Mouse (Mus musculus): ENCODE measurements around the gene AU021092. TPM values are rescaled to one million over a fixed set of nuclear protein-coding genes. Genes with fewer than 3 reads are reported as not detected.
A peak's percentile ranks its signal among the peaks of the same experiment; 100 is the strongest.

AU021092 gene
- polyA plus RNA-seq, 1 experiment from 2014 or later: 5.8 TPM

DNA sequence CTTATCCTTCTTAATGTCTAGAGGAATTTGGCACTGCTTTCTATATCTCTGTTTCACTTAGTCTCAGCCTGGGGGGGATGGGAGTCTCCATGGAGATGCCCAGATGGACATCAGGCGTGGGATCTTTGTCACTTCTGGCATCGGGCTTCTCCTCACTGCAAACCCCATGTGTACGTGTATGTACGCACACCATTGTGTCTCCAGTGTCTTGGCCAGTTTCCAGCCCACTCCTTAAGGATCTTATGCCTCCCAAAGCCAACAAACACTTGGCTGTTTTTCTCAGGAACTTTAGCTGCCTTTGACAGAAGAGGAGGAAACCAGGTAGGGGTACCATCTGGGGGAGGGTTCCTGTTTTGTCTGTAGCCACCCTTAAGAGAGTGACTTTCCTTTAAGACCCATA lies 696 bp downstream of the AU021092 start:
- H3K27ac ChIP-seq (ENCODE audit: low read depth, low read length): no peak overlapping the region
- H3K27me3 ChIP-seq (ENCODE audit: control insufficient read depth, insufficient read depth, low read length): no peaks in the 10 kb centered on the region
- H3K9ac ChIP-seq (ENCODE audit: low read length): no peak overlapping the region
- ATAC-seq (ENCODE audit: low FRiP score) (no peak), DNase-seq (ENCODE audit: low spot score, missing footprints) (no peak)
- H3K4me2 ChIP-seq: no peak overlapping the region
- H3K9me3 ChIP-seq (ENCODE audit: control insufficient read depth, low read length): no peaks in the 10 kb centered on the region
- WGBS: 78% methylated on average over 4 of the region's 4 CpGs
- no peak overlapping the region for H3K4me3 ChIP-seq (ENCODE audit: low read depth, low read length)
- no peaks in the 10 kb centered on the region for H3K36me3 ChIP-seq (ENCODE audit: control insufficient read depth, insufficient read depth, low read length)
- no peaks in the 10 kb centered on the region for H3K4me1 ChIP-seq (ENCODE audit: control insufficient read depth, insufficient read depth, low read length)

DNA sequence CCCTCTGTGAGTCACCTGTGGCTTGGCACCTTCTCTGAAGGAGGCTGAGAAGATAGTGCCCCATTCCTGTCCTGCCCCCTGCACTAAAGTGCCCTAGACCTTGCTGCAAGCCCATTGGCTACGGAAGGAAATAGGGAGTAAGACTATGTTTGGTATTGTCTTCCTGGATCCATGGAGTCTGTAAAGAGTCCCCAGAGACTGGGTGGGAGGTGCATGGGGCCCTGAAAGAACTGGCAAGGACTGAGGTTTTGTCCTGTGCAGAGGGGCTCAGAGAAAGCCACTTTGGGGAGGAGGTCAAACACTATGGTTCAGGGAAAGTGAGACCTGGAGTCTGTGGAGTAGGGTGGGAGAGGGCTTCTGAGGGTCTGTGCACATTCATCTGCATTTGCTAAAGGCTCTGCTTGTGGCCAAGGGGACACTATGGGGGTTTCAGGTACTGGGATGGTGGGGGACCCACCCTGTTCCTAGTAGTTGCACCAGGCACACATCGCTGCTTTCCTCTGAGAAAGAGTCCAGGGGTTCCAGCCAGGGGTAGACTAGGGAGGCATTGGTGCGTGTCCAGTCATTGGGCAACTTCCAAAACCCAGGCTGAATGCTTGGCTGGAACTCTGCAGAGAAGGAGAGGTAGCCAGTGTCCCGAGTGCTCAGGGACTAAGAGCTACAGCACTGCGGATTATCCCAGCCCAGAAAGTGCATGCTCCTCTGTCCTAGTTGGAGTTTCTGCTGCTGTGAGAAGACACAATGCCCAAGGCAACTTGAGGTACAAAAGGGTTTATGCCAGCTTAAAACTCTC lies 4.6 kb downstream of the AU021092 start:
- H3K4me2 ChIP-seq: no peak overlapping the region
- H3K9ac ChIP-seq (ENCODE audit: low read length): no peak overlapping the region
- ATAC-seq (ENCODE audit: low FRiP score) (no peak), DNase-seq (ENCODE audit: low spot score, missing footprints) (no peak)
- WGBS: 52% methylated on average over 5 of the region's 5 CpGs
- H3K36me3 ChIP-seq (ENCODE audit: control insufficient read depth, insufficient read depth, low read length): no peaks in the 10 kb centered on the region
- H3K4me1 ChIP-seq (ENCODE audit: control insufficient read depth, insufficient read depth, low read length): no peaks in the 10 kb centered on the region
- H3K4me3 ChIP-seq (ENCODE audit: low read depth, low read length): no peak overlapping the region
- H3K27ac ChIP-seq (ENCODE audit: low read depth, low read length): no peak overlapping the region
- H3K27me3 ChIP-seq (ENCODE audit: control insufficient read depth, insufficient read depth, low read length): no peaks in the 10 kb centered on the region
- H3K9me3 ChIP-seq (ENCODE audit: control insufficient read depth, low read length): no peaks in the 10 kb centered on the region

DNA sequence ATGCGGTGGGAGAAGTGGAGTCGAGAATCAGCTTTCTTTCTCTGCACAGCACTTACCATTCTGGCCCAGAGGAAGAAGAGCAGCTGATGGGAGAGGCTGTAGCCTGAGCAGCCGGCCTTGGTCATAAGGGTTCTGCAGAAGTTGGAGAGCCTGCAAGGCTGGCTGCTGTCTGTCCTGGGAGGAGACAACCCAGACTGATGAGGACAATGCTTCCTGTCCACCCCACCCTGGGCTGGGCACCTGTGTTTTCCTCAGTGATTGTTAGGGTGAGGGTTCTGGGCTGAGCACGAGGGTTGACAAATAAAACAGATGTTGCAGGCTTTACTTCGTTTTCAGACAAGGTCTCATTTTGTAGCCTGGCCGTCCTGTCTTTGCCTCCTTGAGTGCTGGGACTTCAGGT lies 5.4 kb downstream of the AU021092 start:
- Histone ChIP-seq H3K4me2 (no peak overlapping the region), H3K27me3 (ENCODE audit: control insufficient read depth, insufficient read depth, low read length) (no peaks in the 10 kb centered on the region), H3K4me3 (ENCODE audit: low read depth, low read length) (no peak overlapping the region), H3K27ac (ENCODE audit: low read depth, low read length) (no peak overlapping the region), H3K9me3 (ENCODE audit: control insufficient read depth, low read length) (no peaks in the 10 kb centered on the region), H3K9ac (ENCODE audit: low read length) (no peak overlapping the region), H3K36me3 (ENCODE audit: control insufficient read depth, insufficient read depth, low read length) (no peaks in the 10 kb centered on the region), H3K4me1 (ENCODE audit: control insufficient read depth, insufficient read depth, low read length) (no peaks in the 10 kb centered on the region)
- 71% methylated on average over 6 of the region's 6 CpGs for WGBS
- DNase-seq (ENCODE audit: low spot score, missing footprints): no peak
- ATAC-seq (ENCODE audit: low FRiP score): no peak

DNA sequence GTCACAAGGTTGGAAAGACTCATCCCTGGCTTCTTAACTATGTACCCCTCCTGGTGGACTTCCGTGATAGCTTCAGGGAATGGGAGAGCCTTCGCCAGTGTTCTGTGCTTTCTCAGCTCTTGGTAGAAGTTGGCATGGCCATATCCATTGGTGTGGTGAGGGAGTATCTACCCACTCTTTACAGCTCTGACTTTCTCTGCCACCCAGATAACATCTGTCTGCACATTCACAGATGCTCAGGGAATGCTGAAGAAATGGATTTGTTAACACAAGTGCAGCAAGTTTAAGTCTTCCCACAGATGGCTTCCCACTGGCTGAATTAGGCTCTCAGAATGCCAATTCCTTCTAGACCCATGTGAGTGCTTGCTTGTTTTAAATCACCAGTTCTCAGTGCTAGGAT lies 8.0 kb downstream of the AU021092 start:
- Histone ChIP-seq H3K4me3 (ENCODE audit: low read depth, low read length) (no peak overlapping the region), H3K36me3 (ENCODE audit: control insufficient read depth, insufficient read depth, low read length) (no peaks in the 10 kb centered on the region), H3K4me1 (ENCODE audit: control insufficient read depth, insufficient read depth, low read length) (no peaks in the 10 kb centered on the region), H3K27ac (ENCODE audit: low read depth, low read length) (no peak overlapping the region), H3K9me3 (ENCODE audit: control insufficient read depth, low read length) (no peaks in the 10 kb centered on the region), H3K27me3 (ENCODE audit: control insufficient read depth, insufficient read depth, low read length) (no peaks in the 10 kb centered on the region), H3K4me2 (no peak overlapping the region), H3K9ac (ENCODE audit: low read length) (no peak overlapping the region)
- WGBS: 93% methylated on average over 2 of the region's 2 CpGs
- DNase-seq (ENCODE audit: low spot score, missing footprints) (no peak), ATAC-seq (ENCODE audit: low FRiP score) (no peak)

DNA sequence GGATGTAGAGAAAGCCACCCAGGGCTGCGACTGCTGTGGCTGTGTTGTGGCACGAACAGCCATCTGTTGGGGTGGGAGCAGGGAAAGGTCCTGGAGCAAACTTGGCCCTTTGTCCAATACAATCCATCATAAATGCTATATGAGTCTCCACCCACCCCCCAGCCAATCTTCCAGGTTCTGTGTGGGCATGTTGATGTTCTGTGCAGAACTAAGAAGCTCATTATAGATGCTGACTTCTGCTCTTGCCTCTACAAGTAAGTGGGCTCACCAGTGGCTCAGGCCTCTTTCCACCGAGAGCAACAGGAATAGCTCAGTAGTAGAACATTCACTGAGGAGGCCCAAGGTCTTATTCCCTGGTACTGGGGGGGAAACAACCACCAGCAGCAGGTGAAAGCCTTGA lies 9.9 kb downstream of the AU021092 start:
- DNase-seq (ENCODE audit: low spot score, missing footprints) (no peak), ATAC-seq (ENCODE audit: low FRiP score) (no peak)
- no peak overlapping the region for H3K9ac ChIP-seq (ENCODE audit: low read length)
- H3K36me3 ChIP-seq (ENCODE audit: control insufficient read depth, insufficient read depth, low read length): no peaks in the 10 kb centered on the region
- 90% methylated on average over 3 of the region's 3 CpGs for WGBS
- no peak overlapping the region for H3K27ac ChIP-seq (ENCODE audit: low read depth, low read length)
- H3K4me1 ChIP-seq (ENCODE audit: control insufficient read depth, insufficient read depth, low read length): no peaks in the 10 kb centered on the region
- no peaks in the 10 kb centered on the region for H3K9me3 ChIP-seq (ENCODE audit: control insufficient read depth, low read length)
- no peak overlapping the region for H3K4me2 ChIP-seq
- H3K4me3 ChIP-seq (ENCODE audit: low read depth, low read length): no peak overlapping the region
- no peaks in the 10 kb centered on the region for H3K27me3 ChIP-seq (ENCODE audit: control insufficient read depth, insufficient read depth, low read length)

DNA sequence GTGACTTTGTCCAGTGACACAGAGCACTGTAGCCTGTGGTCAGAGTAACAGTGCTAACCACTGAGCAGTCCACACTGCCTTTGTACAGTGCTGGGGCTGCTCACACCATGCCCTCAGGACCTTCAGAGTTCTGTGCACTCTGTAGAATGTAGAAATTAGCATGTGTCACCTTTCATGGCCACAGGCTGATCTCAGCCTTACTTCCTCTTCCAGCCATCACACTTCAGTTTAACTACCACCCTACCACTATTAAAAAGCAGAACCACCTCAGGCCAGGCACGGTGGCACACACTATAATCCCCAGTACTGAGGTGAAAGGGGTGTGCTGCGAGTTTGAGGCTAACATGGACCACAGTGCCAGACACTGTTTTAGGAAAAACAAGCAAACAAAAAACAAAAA lies 11.7 kb downstream of the AU021092 start:
- Histone ChIP-seq H3K9me3 (ENCODE audit: control insufficient read depth, low read length) (no peaks in the 10 kb centered on the region), H3K4me2 (no peak overlapping the region), H3K27ac (ENCODE audit: low read depth, low read length) (no peak overlapping the region), H3K4me1 (ENCODE audit: control insufficient read depth, insufficient read depth, low read length) (no peaks in the 10 kb centered on the region), H3K36me3 (ENCODE audit: control insufficient read depth, insufficient read depth, low read length) (no peaks in the 10 kb centered on the region), H3K27me3 (ENCODE audit: control insufficient read depth, insufficient read depth, low read length) (no peaks in the 10 kb centered on the region), H3K9ac (ENCODE audit: low read length) (no peak overlapping the region), H3K4me3 (ENCODE audit: low read depth, low read length) (no peak overlapping the region)
- ATAC-seq (ENCODE audit: low FRiP score) (no peak), DNase-seq (ENCODE audit: low spot score, missing footprints) (no peak)
- WGBS: 87% methylated on average over 2 of the region's 2 CpGs

DNA sequence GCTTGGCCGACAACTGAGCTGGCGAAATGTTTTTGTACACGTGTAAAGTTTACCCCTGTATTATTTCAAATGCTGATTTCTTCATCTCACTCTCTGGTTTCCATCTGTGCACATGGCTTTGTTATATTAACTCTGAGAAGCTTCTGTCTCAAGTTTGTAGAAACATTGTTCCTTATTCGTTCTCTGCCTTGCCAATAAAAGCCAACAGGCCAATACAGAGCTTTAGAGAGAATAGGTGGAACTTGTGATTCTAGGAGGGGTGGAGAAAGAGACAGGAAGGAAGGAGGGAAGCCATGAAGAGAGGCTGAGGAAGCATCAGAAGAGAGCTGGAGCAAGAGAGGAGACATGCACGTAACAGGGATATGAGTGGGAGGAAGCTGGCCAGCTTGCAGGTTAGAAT lies 16.0 kb downstream of the AU021092 start:
- H3K27me3 ChIP-seq (ENCODE audit: control insufficient read depth, insufficient read depth, low read length): peaks cover 5% of the 10 kb centered on the region; the same call in 1 of the 2 replicates
- no peaks in the 10 kb centered on the region for H3K36me3 ChIP-seq (ENCODE audit: control insufficient read depth, insufficient read depth, low read length)
- peaks cover 7% of the 10 kb centered on the region for H3K4me1 ChIP-seq (ENCODE audit: control insufficient read depth, insufficient read depth, low read length)
- no peak overlapping the region for H3K27ac ChIP-seq (ENCODE audit: low read depth, low read length)
- H3K4me2 ChIP-seq: no peak overlapping the region
- no peaks in the 10 kb centered on the region for H3K9me3 ChIP-seq (ENCODE audit: control insufficient read depth, low read length)
- no peak overlapping the region for H3K4me3 ChIP-seq (ENCODE audit: low read depth, low read length)
- no peak for DNase-seq (ENCODE audit: low spot score, missing footprints)
- no peak for ATAC-seq (ENCODE audit: low FRiP score)
- WGBS: 79% methylated on average over 5 of the region's 5 CpGs
- no peak overlapping the region for H3K9ac ChIP-seq (ENCODE audit: low read length)

DNA sequence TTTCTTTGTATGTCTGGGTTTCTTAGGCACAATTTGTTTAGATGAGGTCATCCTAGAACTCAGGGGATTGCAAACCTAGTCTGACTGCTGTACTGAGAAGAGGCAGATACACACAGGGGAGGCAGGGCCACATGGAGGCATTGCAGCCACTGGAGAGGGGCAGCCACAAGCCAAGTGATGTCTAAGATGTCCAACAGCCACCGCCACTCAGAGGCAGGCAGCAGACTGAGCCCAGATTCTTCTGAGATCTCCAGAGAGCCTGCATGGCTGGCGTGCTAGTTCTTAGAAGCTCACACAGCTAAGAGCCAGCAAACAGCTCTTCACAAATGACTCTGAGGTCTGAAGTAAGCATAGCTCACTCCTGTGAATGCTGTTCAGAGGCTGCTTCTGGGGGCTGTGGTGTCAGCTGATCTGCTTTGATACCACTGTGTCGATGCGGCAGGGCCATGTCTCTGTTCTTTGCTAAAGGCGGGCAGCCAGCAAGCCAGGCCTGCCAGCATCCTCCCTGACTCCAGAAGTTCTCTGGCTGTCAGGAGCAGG lies 16.6 kb downstream of the AU021092 start:
- peaks cover 7% of the 10 kb centered on the region for H3K4me1 ChIP-seq (ENCODE audit: control insufficient read depth, insufficient read depth, low read length)
- no peak overlapping the region for H3K9ac ChIP-seq (ENCODE audit: low read length)
- H3K27me3 ChIP-seq (ENCODE audit: control insufficient read depth, insufficient read depth, low read length): peaks cover 5% of the 10 kb centered on the region; the same call in 1 of the 2 replicates
- no peak overlapping the region for H3K27ac ChIP-seq (ENCODE audit: low read depth, low read length)
- DNase-seq (ENCODE audit: low spot score, missing footprints) (no peak), ATAC-seq (ENCODE audit: low FRiP score) (no peak)
- whole genome bisulfite sequencing: 88% methylated on average over 5 of the region's 5 CpGs
- no peak overlapping the region for H3K4me2 ChIP-seq
- H3K4me3 ChIP-seq (ENCODE audit: low read depth, low read length): no peak overlapping the region
- H3K9me3 ChIP-seq (ENCODE audit: control insufficient read depth, low read length): no peaks in the 10 kb centered on the region
- no peaks in the 10 kb centered on the region for H3K36me3 ChIP-seq (ENCODE audit: control insufficient read depth, insufficient read depth, low read length)

DNA sequence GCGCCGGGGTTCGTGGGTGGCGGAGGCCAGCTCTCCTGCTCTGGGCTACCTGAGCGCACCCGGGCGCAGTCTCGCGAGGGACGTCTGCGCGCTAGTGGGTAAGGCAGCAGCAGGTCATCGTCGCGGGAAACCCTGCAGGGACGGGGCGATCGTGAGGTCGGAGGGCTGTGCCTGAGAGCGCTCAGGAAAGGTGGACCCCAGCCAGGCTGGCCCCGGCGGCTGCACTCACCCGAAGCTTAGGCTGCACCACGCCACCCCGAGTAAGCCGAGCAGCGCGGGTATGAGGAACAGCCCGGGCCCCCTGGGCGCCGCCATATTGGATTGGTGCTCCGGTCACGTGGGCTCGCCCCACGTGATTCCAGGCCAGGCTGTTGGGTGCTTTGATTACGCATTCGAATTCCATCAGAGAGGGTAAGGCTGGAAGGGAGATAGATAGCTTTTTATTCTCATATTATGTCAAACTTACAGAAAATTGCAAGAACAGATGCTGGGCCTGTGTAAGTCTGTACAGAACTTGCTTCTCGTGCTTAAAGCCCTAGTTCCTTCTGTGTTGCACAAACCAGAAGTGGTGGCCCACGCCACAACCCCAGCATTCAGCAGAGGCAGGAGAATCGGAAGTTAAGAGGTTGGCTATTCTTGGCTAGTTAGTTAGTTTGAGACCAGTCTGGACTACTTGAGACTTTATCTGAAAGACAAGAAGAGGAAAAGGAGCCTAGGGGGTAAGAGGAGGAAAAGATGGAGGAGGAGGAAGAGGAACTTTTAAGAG lies 18.2 kb downstream of the AU021092 start, which contains the start of gene Nagpa:
Nagpa (minus strand) TSS at position 345 of the 766 bp plus-strand sequence.
- Histone ChIP-seq H3K9ac (ENCODE audit: low read length) (peak within 1 kb of the TSS; percentile 73), H3K27me3 (ENCODE audit: control insufficient read depth, insufficient read depth, low read length) (peaks cover 5% of the 10 kb centered on the region; the same call in 1 of the 2 replicates), H3K36me3 (ENCODE audit: control insufficient read depth, insufficient read depth, low read length) (no peaks in the 10 kb centered on the region), H3K9me3 (ENCODE audit: control insufficient read depth, low read length) (no peaks in the 10 kb centered on the region), H3K27ac (ENCODE audit: low read depth, low read length) (no peak within 1 kb of the TSS), H3K4me2 (peak within 1 kb of the TSS; percentile 96), H3K4me1 (ENCODE audit: control insufficient read depth, insufficient read depth, low read length) (peaks cover 7% of the 10 kb centered on the region), H3K4me3 (ENCODE audit: low read depth, low read length) (peak within 1 kb of the TSS; percentile 83)
- DNase-seq (ENCODE audit: low spot score, missing footprints) (peak; percentile 99), ATAC-seq (ENCODE audit: low FRiP score) (peak; percentile 93)
- 4% methylated on average over 40 of the region's 40 CpGs for WGBS

Data from midbrain, embryonic 11.5 days (tissue).